Mouse (Mus musculus): ENCODE measurements around the gene Gm21366. TPM values are rescaled to one million over a fixed set of nuclear protein-coding genes. Genes with fewer than 3 reads are reported as not detected.
"Not testable (repeated sequence)": the region's sequence is repeated elsewhere in the genome, so short reads cannot be mapped to it uniquely, and the experiment has no call there.

Gm21366 gene
- not detected in 2 replicates for total RNA-seq (2021)
- long read RNA-seq = 0 reads

DNA sequence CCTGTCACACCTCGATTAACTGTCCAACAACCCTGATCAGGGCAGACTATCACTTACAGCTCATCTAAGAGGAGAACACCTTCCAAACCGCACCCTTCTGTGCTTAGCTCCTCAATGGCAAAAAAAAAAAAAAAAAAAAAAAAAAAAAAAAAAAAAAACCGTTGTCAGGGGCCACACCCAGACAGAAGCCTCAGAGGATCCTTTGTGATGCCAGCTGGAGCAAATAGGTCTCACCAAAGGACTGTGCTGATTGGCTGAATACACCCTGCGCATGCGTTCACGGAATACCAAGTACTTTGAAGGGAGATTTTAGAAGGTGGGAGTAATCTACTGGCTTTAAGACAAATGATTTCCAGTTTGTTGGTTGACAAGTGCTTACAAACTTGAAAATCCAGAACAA, at the start of gene Gm21366:
TSS of gene Gm21366 (minus strand) at position 101 of the 400 bp plus-strand sequence.
- DNase-seq = not testable (repeated sequence)

Measured in adrenal gland, postnatal 25 days (tissue).